Mouse (Mus musculus) left cerebral cortex, postnatal 14 days (tissue): ENCODE measurements around the gene Hist1h3f. TPM values are rescaled to one million over a fixed set of nuclear protein-coding genes. Genes with fewer than 3 reads are reported as not detected.
"Not testable (repeated sequence)": the region's sequence is repeated elsewhere in the genome, so short reads cannot be mapped to it uniquely, and the experiment has no call there.

Source experiments
- DNase-seq, 2 experiments: peaks; one replicate each; pipeline ENCODE4 v3.0.0; 2021 to 2022; ENCODE audit warnings: low spot score in 2 of 2, mixed read lengths in 1 of 2
- intact Hi-C: fragments of 180-260 bp; cut with DNase I; formaldehyde crosslinking; loops from one replicate; pipeline ENCODE4 v1.15.1; 2025
- total RNA-seq, 2 experiments: library from RNA; stranded (reverse); gene quantifications; 2 replicates each; pipeline ENCODE4 v1.2.3; 2021

The Hist1h3f gene
- total RNA-seq, 2 experiments from 2014 or later, result 18.7 to 21.0 TPM

- intact Hi-C loops, result no loop called here
- no peak for DNase-seq
Measured at GRCm38 (mm10) chr13:23551931-23552914, 8.4 kb downstream of the Hist1h3f start.

- DNase-seq, result no peak
- intact Hi-C loops, result no loop called here
Measured at GRCm38 (mm10) chr13:23552962-23553361, 9.1 kb downstream of the Hist1h3f start, which contains the start of gene Hist1h1d. Hist1h1d (plus strand) TSS chr13:23553262.

GRCm38 (mm10) chr13:23554393-23554792 lies 10.5 kb downstream of the Hist1h3f start:
- intact Hi-C loops, result no loop called here
- DNase-seq, result no peak

- intact Hi-C loops, result no loop called here
- DNase-seq, result peak; percentile 62 to 82
Measured at GRCm38 (mm10) chr13:23554925-23555838, 11.3 kb downstream of the Hist1h3f start.

- DNase-seq, result peak; percentile 75 to 94
- intact Hi-C loops, result no loop called here
Measured at GRCm38 (mm10) chr13:23555839-23556416, 12.1 kb downstream of the Hist1h3f start.

- no peak for DNase-seq
- intact Hi-C loops, result no loop called here
Measured at GRCm38 (mm10) chr13:23556906-23557305, 13.1 kb downstream of the Hist1h3f start.

- intact Hi-C loops, result not testable (repeated sequence)
Measured at GRCm38 (mm10) chr13:23560699-23561098, 16.8 kb downstream of the Hist1h3f start.

GRCm38 (mm10) chr13:23561531-23561882 lies 17.7 kb downstream of the Hist1h3f start:
- intact Hi-C loops, DNase-seq: not testable (repeated sequence)

More at GRCm38 (mm10) chr13:23560699-23561098, 16.8 kb downstream of the Hist1h3f start:
- not testable (repeated sequence) for DNase-seq

- intact Hi-C loops, result not testable (repeated sequence)
- peak; percentile 96 to 98 for DNase-seq
Measured at GRCm38 (mm10) chr13:23561883-23562659, 18.2 kb downstream of the Hist1h3f start, which contains the start of gene Hist1h3e. Hist1h3e (minus strand) TSS chr13:23562369.

- DNase-seq, result peak; percentile 45 to 69
- intact Hi-C loops, result no loop called here
Measured at GRCm38 (mm10) chr13:23562699-23563462, 19.0 kb downstream of the Hist1h3f start.

- DNase-seq, result no peak
- intact Hi-C loops, result no loop called here
Measured at GRCm38 (mm10) chr13:23564482-23564881, 20.6 kb downstream of the Hist1h3f start.

GRCm38 (mm10) chr13:23570261-23571021 lies 26.6 kb downstream of the Hist1h3f start:
- intact Hi-C loops, result not testable (repeated sequence)

GRCm38 (mm10) chr13:23571022-23571503 lies 27.2 kb downstream of the Hist1h3f start, which contains the start of the genes Hist1h2ae and Hist1h2bg:
Hist1h2ae (minus strand) TSS chr13:23571220.
Hist1h2bg (plus strand) TSS chr13:23571396.
- intact Hi-C loops, result no loop called here
- DNase-seq, result peak; percentile 76 to 95

More at GRCm38 (mm10) chr13:23570261-23571021, 26.6 kb downstream of the Hist1h3f start:
- not testable (repeated sequence) for DNase-seq

GRCm38 (mm10) chr13:23571504-23572217 lies 27.8 kb downstream of the Hist1h3f start:
- intact Hi-C loops, result not testable (repeated sequence)

GRCm38 (mm10) chr13:23572218-23573033 lies 28.6 kb downstream of the Hist1h3f start:
- intact Hi-C loops, result no loop called here
- DNase-seq, result no peak

More at GRCm38 (mm10) chr13:23571504-23572217, 27.8 kb downstream of the Hist1h3f start:
- DNase-seq, result not testable (repeated sequence)
